Mouse (Mus musculus) central nervous system, embryonic 18 days (tissue): ENCODE results near the gene Vstm2b. TPM values are rescaled to one million over a fixed set of nuclear protein-coding genes. Genes with fewer than 3 reads are reported as not detected.

Experiments
- polyA plus RNA-seq: library from polyadenylated mRNA; depleted of rRNA; stranded (reverse); fragments of >200 nt; gene quantifications from 2 replicates; pipeline ENCODE4 v1.2.3, GENCODE M21; 2012; rRNA removed

The Vstm2b gene
- polyA plus RNA-seq: 111 and 129 TPM in 2 replicates

DNA sequence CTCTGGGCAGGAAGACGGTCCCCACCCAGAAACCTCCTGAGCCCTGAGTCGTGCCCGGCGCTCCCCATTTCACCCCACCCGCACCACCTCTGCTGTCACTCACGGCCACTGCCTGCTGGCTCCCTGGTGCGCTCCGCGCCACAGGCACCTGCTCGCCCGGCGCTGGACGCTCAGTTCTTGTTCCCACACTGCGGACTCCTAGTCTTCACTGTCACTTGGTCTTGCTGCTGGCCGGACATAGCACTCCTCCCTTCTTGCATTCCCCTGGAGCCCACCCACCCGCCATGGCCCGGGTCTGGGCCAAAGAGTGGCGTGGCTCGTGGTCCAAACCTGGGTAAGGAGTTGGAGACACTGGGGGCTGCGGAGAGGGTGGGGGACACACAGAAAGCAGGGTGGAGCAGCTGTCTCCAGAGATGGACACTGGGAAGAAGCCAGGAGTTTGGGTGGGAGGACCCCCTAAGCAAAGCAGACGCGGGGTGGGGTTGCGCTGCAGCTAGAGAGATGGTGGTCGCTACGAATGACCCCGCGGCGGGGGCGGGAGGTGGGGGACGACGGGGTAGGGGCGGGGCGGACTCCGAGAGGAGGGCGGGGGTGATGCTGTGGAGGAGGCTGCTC, at the start of gene Vstm2b:
Gene Vstm2b, plus strand, starts transcription at position 233 of the 615 bp plus-strand sequence.

Other genes with a start within 250 kb of the Vstm2b start
- not detected in 2 replicates for gene 4930433I11Rik, start 89.2 kb downstream of the Vstm2b start, polyA plus RNA-seq
- not detected in 2 replicates for gene Gm4884, start 134.4 kb downstream of the Vstm2b start, polyA plus RNA-seq